In the genomic region with DNA sequence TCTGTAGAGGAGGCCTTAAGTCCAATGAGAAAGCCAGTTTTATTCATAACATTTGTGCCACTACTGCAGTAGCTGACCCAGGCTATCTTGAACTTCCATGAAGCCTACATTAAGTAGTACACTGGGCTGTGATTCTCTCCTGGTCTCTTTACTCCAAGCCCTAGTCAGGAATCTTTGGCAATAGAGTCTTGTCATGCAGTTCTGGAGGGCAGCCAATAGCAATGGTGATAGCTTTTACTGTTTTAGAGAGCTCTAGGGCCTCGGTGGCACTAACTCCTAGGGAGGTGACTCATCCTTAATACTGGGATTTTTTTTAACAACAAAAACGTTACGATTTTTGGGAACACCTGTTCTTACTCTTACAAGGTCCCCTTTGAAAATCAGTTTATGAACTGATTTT, we compare ENCODE assay signal across 28 mouse cellular contexts. TPM values are rescaled to one million over a fixed set of nuclear protein-coding genes. Genes with fewer than 3 reads are reported as not detected.
DNase-seq lines count a peak whose midpoint lies in the region; ATAC-seq and TF ChIP-seq lines count a peak whose summit lies in the region.
"Had no signal": no experiment of that assay in that cellular context is flagged by ENCODE, and none has a peak within 500 bp of the region (broad histone marks: within the 10 kb centered on the region; RNA-seq: fewer than 3 reads in every experiment).

No protein-coding gene starts in this region.

- no peaks in the 10 kb centered on the region for H3K9me3 ChIP-seq in forebrain, postnatal 0 days (ENCODE audit: low read length)
- H3K9me3 ChIP-seq: embryonic facial prominence, embryonic 12.5 days; embryonic facial prominence, embryonic 15.5 days; G1E; hindbrain, embryonic 10.5 days; hindbrain, embryonic 13.5 days; intestine, embryonic 15.5 days had no signal

- H3K4me2 ChIP-seq in forebrain, postnatal 0 days (ENCODE audit: low read depth) = no peak overlapping the region
- H3K4me2 ChIP-seq: embryonic facial prominence, embryonic 12.5 days; embryonic facial prominence, embryonic 15.5 days; heart, embryonic 11.5 days; hindbrain, embryonic 13.5 days; intestine, embryonic 15.5 days had no signal

- H3K27ac ChIP-seq in forebrain, postnatal 0 days (ENCODE audit: low read depth, low read length) = no peak overlapping the region
- H3K27ac ChIP-seq: embryonic facial prominence, embryonic 12.5 days; embryonic facial prominence, embryonic 15.5 days; hindbrain, embryonic 10.5 days; hindbrain, embryonic 13.5 days; intestine, embryonic 15.5 days had no signal

- H3K4me1 ChIP-seq in forebrain, postnatal 0 days (ENCODE audit: insufficient read depth) = no peaks in the 10 kb centered on the region
- H3K4me1 ChIP-seq: embryonic facial prominence, embryonic 12.5 days; embryonic facial prominence, embryonic 15.5 days; hindbrain, embryonic 10.5 days; hindbrain, embryonic 13.5 days; intestine, embryonic 15.5 days had no signal

- H3K4me3 ChIP-seq in forebrain, postnatal 0 days (ENCODE audit: low read depth, low read length) = no peak overlapping the region
- H3K4me3 ChIP-seq: embryonic facial prominence, embryonic 12.5 days; embryonic facial prominence, embryonic 15.5 days; hindbrain, embryonic 10.5 days; hindbrain, embryonic 13.5 days; intestine, embryonic 15.5 days had no signal

- no peak for ATAC-seq in forebrain, postnatal 0 days
- ATAC-seq: forebrain, embryonic 14.5 days; hindbrain, embryonic 16.5 days; intestine, embryonic 15.5 days; Patski had no signal

- no peaks in the 10 kb centered on the region for H3K27me3 ChIP-seq in forebrain, postnatal 0 days (ENCODE audit: insufficient read depth, low read length)
- H3K27me3 ChIP-seq: CH12.LX; embryonic facial prominence, embryonic 12.5 days; embryonic facial prominence, embryonic 15.5 days; hindbrain, embryonic 13.5 days; intestine, embryonic 15.5 days; Patski had no signal

- H3K9ac ChIP-seq in forebrain, postnatal 0 days = no peak overlapping the region
- H3K9ac ChIP-seq: embryonic facial prominence, embryonic 12.5 days; embryonic facial prominence, embryonic 15.5 days; hindbrain, embryonic 13.5 days; intestine, embryonic 15.5 days had no signal

- intact Hi-C loops in heart, postnatal 10 days (cut with DNase I) = no loop called here
- intact Hi-C loops in heart, postnatal 36 days (cut with DNase I) = no loop called here

- WGBS in forebrain, postnatal 0 days = 77% methylated on average over 3 of the region's 3 CpGs

- no peaks in the 10 kb centered on the region for H3K36me3 ChIP-seq in forebrain, postnatal 0 days (ENCODE audit: insufficient read depth)
- H3K36me3 ChIP-seq: embryonic facial prominence, embryonic 12.5 days; embryonic facial prominence, embryonic 15.5 days; G1E; hindbrain, embryonic 10.5 days; hindbrain, embryonic 13.5 days; intestine, embryonic 15.5 days had no signal

- no peak for TF ChIP-seq CTCF in forebrain, postnatal 0 days (IDR thresholded peaks at IDR 0.05; ENCODE audit: low read depth)

- DNase-seq in adrenal gland, postnatal 36 days = peak; percentile 7 to 10
- DNase-seq in adrenal gland, postnatal 4 days (ENCODE audit: low spot score in 2 of 2) = no peak
- peak; percentile 13 to 25 for DNase-seq in heart, postnatal 10 days
- DNase-seq in heart, postnatal 36 days = no peak
- DNase-seq in 3T3-L1 (ENCODE audit: low read depth, low spot score) (peak; percentile 47), 416B (ENCODE audit: low read depth) (peak; percentile 44)
- no peak for DNase-seq in forebrain, postnatal 0 days
- DNase-seq in right cerebral cortex, postnatal 25 days = no peak
- DNase-seq: adrenal gland, postnatal 25 days; B cell, adult 2 months; cerebellum, adult 18-20 months; cerebellum, adult 9-10 months; cerebellum, postnatal 25 days; gastrocnemius, postnatal 25 days; kidney, adult 11 months; kidney, adult 8-10 months had no signal

RNA-seq across cellular contexts. Expression of a gene that starts 40.1 kb away (rescaled TPM):
- 10 to 100 TPM; 36.7 to 55.7 TPM for total RNA-seq in adrenal gland, postnatal 36 days (2021)
- 10 to 100 TPM; 24.2 to 28.6 TPM for total RNA-seq in adrenal gland, postnatal 4 days (2021)
- 10 to 100 TPM; 28.3 to 34.3 TPM for total RNA-seq in heart, postnatal 10 days (2021)
- 10 to 100 TPM; 34.7 to 36.5 TPM for total RNA-seq in heart, postnatal 36 days (2021)
- total RNA-seq in forebrain, postnatal 0 days (2014; rRNA removed) = 24.4 and 40.2 TPM in 2 replicates
- 37.8 and 41.5 TPM in 2 replicates for polyA plus RNA-seq in forebrain, postnatal 0 days (2015; fragmentation: Nextera tagmentation; extraction: Ambion mirVana)

RNA-seq across cellular contexts. Expression of a gene that starts 54.1 kb away (rescaled TPM):
- total RNA-seq in adrenal gland, postnatal 36 days (2021) = 1 to 10 TPM in 1 of 2 experiments, under 1 TPM in 1; 0.89 to 1.8 TPM
- 1 to 10 TPM; 1.7 to 2.7 TPM for total RNA-seq in adrenal gland, postnatal 4 days (2021)
- 10 to 100 TPM in 1 of 2 experiments, 1 to 10 TPM in 1; 7.3 to 11.1 TPM for total RNA-seq in heart, postnatal 10 days (2021)
- total RNA-seq in heart, postnatal 36 days (2021) = 1 to 10 TPM; 5.6 to 5.8 TPM
- total RNA-seq in forebrain, postnatal 0 days (2014; rRNA removed) = 0.24 and 0.62 TPM in 2 replicates
- polyA plus RNA-seq in forebrain, postnatal 0 days (2015; fragmentation: Nextera tagmentation; extraction: Ambion mirVana) = 0.34 and 0.51 TPM in 2 replicates
- total RNA-seq: common myeloid progenitor, adult 5-6 weeks; G1E had no signal
- polyA plus RNA-seq: G1E had no signal

Comparison
In these comparisons a context has a peak if more than half of its experiments do, and no peak if none do; other contexts are left out.
1. DNase-seq: peak in adrenal gland, postnatal 36 days (2 of 2), heart, postnatal 10 days (2 of 2), 3T3-L1 (single experiment) and 416B (single experiment); none in adrenal gland, postnatal 4 days (0 of 2), heart, postnatal 36 days (0 of 2), forebrain, postnatal 0 days (single experiment) and right cerebral cortex, postnatal 25 days (single experiment).